Mouse (Mus musculus) forebrain, embryonic 11.5 days (tissue): ENCODE results near the gene Cops3. TPM values are rescaled to one million over a fixed set of nuclear protein-coding genes. Genes with fewer than 3 reads are reported as not detected.

ENCODE experiments used
- ATAC-seq: fragments of 200-750 bp; cut with Nextera tagmentation; replicated peaks from 2 replicates; pipeline ENCODE4 v1.8.0; 2017; ENCODE audit warnings: moderate TSS enrichment; ENCODE audit not compliant: low FRiP score
- DNase-seq: peaks from one replicate; pipeline ENCODE4 v3.0.0-alpha.2; 2017; ENCODE audit warnings: low spot score
- H3K27ac ChIP-seq: fragments of 300-500 bp; sonication (generic); 2 replicates; pipeline ENCODE4 v1.5.1; 2014; ENCODE audit warnings: low read depth, low read length
- H3K27me3 ChIP-seq: fragments of 300-500 bp; sonication (generic); 2 replicates; pipeline ENCODE4 v1.6.1; 2014; ENCODE audit warnings: mild to moderate bottlenecking, low read length, mixed read lengths; ENCODE audit not compliant: control insufficient read depth, insufficient read depth
- H3K36me3 ChIP-seq: fragments of 300-500 bp; sonication (generic); 2 replicates; pipeline ENCODE4 v1.6.1; 2014; ENCODE audit warnings: mild to moderate bottlenecking, low read length, moderate library complexity, mixed read lengths; ENCODE audit not compliant: control insufficient read depth, insufficient read depth
- H3K4me1 ChIP-seq: fragments of 300-500 bp; sonication (generic); replicated peaks from 2 replicates; pipeline ENCODE4 v1.6.1; 2014; ENCODE audit warnings: low read length, mixed read lengths; ENCODE audit not compliant: control insufficient read depth, insufficient read depth
- H3K4me2 ChIP-seq: fragments of 300-500 bp; sonication (generic); 2 replicates; pipeline ENCODE4 v1.6.1; 2014; ENCODE audit warnings: low read depth, mild to moderate bottlenecking, low read length, moderate library complexity, mixed read lengths; ENCODE audit not compliant: severe bottlenecking
- H3K4me3 ChIP-seq: fragments of 300-500 bp; sonication (generic); 2 replicates; pipeline ENCODE4 v1.5.1; 2014; ENCODE audit warnings: low read depth, low read length
- H3K9ac ChIP-seq: fragments of 300-500 bp; sonication (generic); 2 replicates; pipeline ENCODE4 v1.6.1; 2014; ENCODE audit warnings: low read length
- H3K9me3 ChIP-seq: fragments of 300-500 bp; sonication (generic); 2 replicates; pipeline ENCODE4 v1.6.1; 2016; ENCODE audit warnings: low read length, mixed read lengths; ENCODE audit not compliant: control insufficient read depth
- WGBS: fragments of 180-500 bp; shearing (Covaris S2); extraction: QIAGEN DNeasy Blood & Tissue Kit; methylation state at CpG from one replicate; pipeline ENCODE4 v1.1.7; 2014; 5-methylcytosine and 5-hydroxymethylcytosine counted together
- polyA plus RNA-seq: library from polyadenylated mRNA; unstranded; fragments of >200 nt; fragmentation: Nextera tagmentation; extraction: Ambion mirVana; gene quantifications from 2 replicates; pipeline ENCODE4 v1.2.1, GENCODE M21; 2014

Gene Cops3
- polyA plus RNA-seq, 1 experiment from 2014 or later, result 251 TPM

DNA sequence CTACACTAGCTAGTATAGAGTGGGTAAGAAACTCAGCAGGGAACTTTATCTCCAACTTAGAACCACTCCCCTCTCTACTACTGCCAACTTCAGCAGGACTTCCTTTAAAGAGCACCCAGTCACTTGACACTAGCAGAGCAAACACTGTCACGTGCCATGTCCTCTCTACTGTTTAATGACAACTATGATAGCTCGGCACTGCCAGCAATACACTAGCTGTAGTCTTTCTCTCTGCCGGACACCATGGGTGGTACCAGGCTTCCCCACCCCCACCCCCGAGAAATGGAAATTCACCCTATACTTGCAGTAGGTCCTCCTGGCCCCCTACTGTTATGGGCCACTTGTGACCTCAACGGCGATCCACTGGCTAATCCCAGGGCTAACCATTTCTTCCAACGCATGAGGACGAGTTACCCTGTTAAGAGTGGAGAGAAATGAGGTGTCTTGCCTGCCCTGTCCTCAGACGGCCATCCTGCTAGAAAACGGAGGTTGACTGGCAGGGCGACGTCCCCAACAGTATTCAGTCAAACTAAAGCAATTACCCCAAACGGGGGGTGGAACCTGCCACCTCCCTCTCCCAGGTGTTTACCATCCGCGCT lies 30.5 kb downstream of the Cops3 start:
- Histone ChIP-seq H3K4me1 (peaks cover 5% of the 10 kb centered on the region; the same call in 1 of the 2 replicates), H3K36me3 (no peaks in the 10 kb centered on the region), H3K27ac (peak overlapping the region; percentile 94; the same call in 1 of the 2 replicates), H3K9ac (peak overlapping the region; percentile 97), H3K4me2 (peak overlapping the region; percentile 88), H3K9me3 (no peaks in the 10 kb centered on the region), H3K4me3 (peak overlapping the region; percentile 71), H3K27me3 (no peaks in the 10 kb centered on the region)
- ATAC-seq (no peak), DNase-seq (no peak)
- 1% methylated on average over 15 of the region's 15 CpGs for WGBS

DNA sequence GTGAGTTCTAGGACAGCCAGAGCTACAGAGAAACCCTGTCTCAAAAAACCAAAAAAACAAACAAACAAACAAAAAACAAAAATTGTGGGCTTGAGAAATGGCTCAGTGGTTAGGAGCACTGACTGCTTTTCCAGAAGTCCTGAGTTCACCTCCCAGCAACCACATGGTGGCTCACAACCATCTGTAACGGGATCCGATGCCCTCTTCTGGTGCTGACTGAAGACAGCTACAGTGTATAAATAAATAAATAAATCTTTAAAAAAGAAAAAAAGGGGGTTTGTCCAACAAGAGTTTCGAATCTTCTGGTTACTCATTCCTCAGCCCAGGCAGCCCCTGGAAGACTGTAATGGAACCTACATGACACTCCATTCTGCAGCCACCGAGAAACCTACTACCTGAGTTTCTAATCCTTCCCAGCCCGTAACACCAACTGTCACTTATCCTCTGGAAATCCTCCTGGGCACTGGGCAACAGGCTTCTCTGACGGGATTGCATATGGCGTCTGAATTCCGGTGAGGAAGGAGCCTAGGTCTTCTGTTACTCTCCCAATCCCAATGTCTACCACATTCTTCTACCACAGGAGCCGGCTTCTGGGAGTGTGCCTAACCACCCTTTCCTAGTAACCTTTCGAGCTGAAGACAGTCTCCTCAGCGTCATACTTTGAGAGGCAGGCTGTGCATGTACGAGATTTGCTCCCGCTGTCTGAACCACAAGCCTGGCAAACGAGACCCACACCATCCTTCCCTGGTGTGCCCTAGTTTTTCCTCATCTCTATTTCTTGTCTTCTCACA lies 31.3 kb downstream of the Cops3 start:
- no peaks in the 10 kb centered on the region for H3K27me3 ChIP-seq
- no peak overlapping the region for H3K9ac ChIP-seq
- peak overlapping the region; percentile 88 for H3K4me2 ChIP-seq
- ATAC-seq (no peak), DNase-seq (peak; percentile 45)
- no peaks in the 10 kb centered on the region; the same call in 1 of the 2 replicates for H3K36me3 ChIP-seq
- no peaks in the 10 kb centered on the region for H3K9me3 ChIP-seq
- H3K4me1 ChIP-seq, result peaks cover 5% of the 10 kb centered on the region; the same call in 1 of the 2 replicates
- WGBS, result 71% methylated on average over 14 of the region's 14 CpGs
- peak overlapping the region; percentile 71 for H3K4me3 ChIP-seq
- no peak overlapping the region for H3K27ac ChIP-seq

DNA sequence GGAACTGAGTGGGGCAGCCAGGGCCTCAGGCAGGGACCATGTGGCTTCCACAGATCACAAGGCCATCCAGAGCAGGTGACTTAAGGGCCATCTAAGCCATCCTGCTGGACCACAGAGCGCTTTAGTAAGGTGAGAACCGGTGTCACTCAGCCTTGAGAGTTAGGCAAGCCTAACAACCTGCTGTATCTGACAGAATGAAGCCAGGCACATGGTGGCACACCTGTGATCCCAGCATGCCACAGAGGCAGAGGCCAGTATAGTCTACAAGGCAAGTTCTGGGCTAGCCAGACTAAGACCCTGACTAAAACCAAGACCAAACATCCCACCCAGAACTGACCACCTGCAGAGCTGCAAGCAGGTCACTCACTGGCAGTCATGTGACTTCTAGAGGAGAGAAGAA lies 34.0 kb downstream of the Cops3 start:
- no peak overlapping the region for H3K9ac ChIP-seq
- peaks cover 5% of the 10 kb centered on the region; the same call in 1 of the 2 replicates for H3K4me1 ChIP-seq
- no peak overlapping the region for H3K27ac ChIP-seq
- peaks cover 2% of the 10 kb centered on the region; the same call in 1 of the 2 replicates for H3K36me3 ChIP-seq
- DNase-seq, result peak; percentile 41
- ATAC-seq, result no peak
- no peak overlapping the region for H3K4me3 ChIP-seq
- no peak overlapping the region for H3K4me2 ChIP-seq
- WGBS, result 91% methylated on average over 2 of the region's 2 CpGs
- no peaks in the 10 kb centered on the region for H3K9me3 ChIP-seq
- no peaks in the 10 kb centered on the region for H3K27me3 ChIP-seq

DNA sequence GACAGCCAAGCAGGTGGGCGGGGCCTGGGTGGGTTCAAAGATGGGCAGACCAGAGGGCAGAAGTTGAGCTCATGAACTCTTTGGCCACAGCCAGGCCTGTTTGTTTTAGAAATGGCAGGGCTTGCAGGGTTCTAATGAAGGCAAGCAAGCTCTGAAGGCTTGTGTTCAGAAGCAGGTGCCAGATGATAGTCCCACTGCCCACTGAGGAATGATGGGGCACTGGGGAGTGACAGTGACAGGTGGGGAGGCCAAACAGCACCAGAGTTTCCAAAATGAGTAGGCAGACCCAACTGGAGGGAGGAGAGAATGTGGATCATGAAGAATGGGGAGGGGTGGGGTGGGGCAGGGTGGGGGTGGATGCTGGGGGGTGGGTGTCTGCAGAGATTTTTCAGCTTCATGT lies 34.4 kb downstream of the Cops3 start:
- DNase-seq (no peak), ATAC-seq (no peak)
- H3K4me3 ChIP-seq, result no peak overlapping the region
- no peaks in the 10 kb centered on the region for H3K27me3 ChIP-seq
- H3K36me3 ChIP-seq, result peaks cover 4% of the 10 kb centered on the region; the same call in 1 of the 2 replicates
- H3K9ac ChIP-seq, result no peak overlapping the region
- H3K27ac ChIP-seq, result no peak overlapping the region
- H3K4me2 ChIP-seq, result no peak overlapping the region
- H3K4me1 ChIP-seq, result peaks cover 5% of the 10 kb centered on the region; the same call in 1 of the 2 replicates
- no peaks in the 10 kb centered on the region for H3K9me3 ChIP-seq
- 100% methylated on average over 1 of the region's 1 CpGs for WGBS

DNA sequence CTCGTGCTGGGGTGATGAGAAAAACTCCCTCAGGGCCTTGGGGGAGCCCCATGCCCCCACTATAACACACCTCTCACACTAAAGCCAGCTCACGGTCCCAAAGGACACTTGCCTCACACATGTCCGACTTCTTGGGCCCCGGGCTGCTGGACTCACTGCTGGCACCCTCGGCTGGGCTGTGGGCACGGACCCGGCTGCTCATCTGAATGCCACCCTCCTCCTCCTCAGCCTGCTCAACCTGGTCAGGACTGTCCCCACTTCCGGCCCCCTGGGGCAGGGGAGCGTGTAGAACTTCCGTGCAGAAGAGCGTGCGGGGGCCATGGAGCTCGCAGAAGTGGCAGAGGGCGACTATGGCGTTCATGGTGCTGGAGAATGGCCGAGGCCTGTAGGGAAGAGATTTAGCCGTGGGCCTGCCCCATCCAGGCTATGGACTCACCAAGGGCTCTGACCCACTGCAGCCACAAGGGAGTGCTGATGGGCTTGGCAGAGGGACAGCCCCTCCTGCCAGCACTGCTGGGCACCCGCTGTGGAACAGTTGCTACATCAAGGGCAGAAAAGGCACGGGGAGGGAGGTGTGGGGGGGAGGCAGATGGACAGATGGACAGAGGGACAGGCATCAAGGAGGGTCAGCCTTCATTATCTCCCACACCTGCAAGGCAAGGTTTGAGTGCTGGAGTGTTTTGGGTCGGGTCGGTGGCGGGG lies 35.1 kb downstream of the Cops3 start:
- no peaks in the 10 kb centered on the region for H3K27me3 ChIP-seq
- no peak overlapping the region for H3K4me2 ChIP-seq
- no peak for ATAC-seq
- 91% methylated on average over 22 of the region's 22 CpGs for WGBS
- H3K9ac ChIP-seq, result no peak overlapping the region
- H3K4me1 ChIP-seq, result peaks cover 5% of the 10 kb centered on the region; the same call in 1 of the 2 replicates
- no peaks in the 10 kb centered on the region for H3K9me3 ChIP-seq
- DNase-seq, result peak; percentile 49
- H3K27ac ChIP-seq, result no peak overlapping the region
- no peak overlapping the region for H3K4me3 ChIP-seq
- H3K36me3 ChIP-seq, result peaks cover 4% of the 10 kb centered on the region; the same call in 1 of the 2 replicates

DNA sequence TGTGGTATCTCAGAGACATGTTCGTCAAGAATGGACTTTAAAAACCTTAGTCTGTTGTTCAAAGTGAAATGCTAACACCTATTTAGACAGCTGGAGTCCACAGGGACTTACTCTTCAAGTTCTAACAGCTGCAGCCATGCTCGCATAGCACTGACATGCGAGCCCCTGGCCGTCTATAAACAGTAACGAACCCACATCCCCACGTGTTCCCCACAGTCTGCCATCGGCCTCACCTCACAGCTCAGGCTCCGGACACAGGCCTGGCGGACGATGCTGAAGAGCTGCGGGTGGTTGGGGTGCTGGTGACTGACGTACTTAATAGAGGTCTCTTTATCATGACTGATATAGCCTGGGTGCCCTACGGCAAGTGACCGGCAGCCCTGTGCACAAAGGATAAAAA lies 36.1 kb downstream of the Cops3 start:
- WGBS, result 91% methylated on average over 14 of the region's 14 CpGs
- H3K27ac ChIP-seq, result no peak overlapping the region
- H3K4me1 ChIP-seq, result peaks cover 2% of the 10 kb centered on the region; the same call in 1 of the 2 replicates
- no peak overlapping the region for H3K4me3 ChIP-seq
- DNase-seq (peak; percentile 49), ATAC-seq (no peak)
- H3K36me3 ChIP-seq, result peaks cover 9% of the 10 kb centered on the region; the same call in 1 of the 2 replicates
- no peaks in the 10 kb centered on the region for H3K27me3 ChIP-seq
- no peaks in the 10 kb centered on the region for H3K9me3 ChIP-seq
- no peak overlapping the region for H3K9ac ChIP-seq
- no peak overlapping the region for H3K4me2 ChIP-seq

DNA sequence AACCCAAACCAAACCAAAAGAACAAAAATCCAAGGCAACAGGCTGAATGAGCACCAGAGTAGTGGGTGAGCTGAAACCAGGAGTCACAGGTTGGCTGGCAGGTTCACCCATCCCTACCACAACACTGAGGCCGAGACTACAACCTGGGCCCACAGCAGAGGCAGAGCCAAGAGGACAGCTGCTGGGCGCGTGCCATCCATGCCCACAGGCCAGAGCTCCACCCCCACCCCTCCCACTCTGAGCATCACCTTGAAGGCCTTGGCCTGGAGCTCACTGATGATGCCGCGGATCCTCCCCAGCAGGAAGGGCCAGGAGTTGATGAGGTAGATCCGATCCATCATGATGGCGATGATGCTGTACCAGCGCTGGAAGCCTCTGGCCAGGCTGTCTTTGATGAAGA lies 37.8 kb downstream of the Cops3 start:
- no peaks in the 10 kb centered on the region for H3K27me3 ChIP-seq
- no peak overlapping the region for H3K9ac ChIP-seq
- no peak overlapping the region for H3K4me2 ChIP-seq
- peak; percentile 36 for DNase-seq
- no peak overlapping the region for H3K4me3 ChIP-seq
- no peak for ATAC-seq
- 98% methylated on average over 8 of the region's 8 CpGs for WGBS
- H3K9me3 ChIP-seq, result no peaks in the 10 kb centered on the region
- H3K27ac ChIP-seq, result no peak overlapping the region
- H3K36me3 ChIP-seq, result peaks cover 12% of the 10 kb centered on the region; the same call in 1 of the 2 replicates
- no peaks in the 10 kb centered on the region for H3K4me1 ChIP-seq

DNA sequence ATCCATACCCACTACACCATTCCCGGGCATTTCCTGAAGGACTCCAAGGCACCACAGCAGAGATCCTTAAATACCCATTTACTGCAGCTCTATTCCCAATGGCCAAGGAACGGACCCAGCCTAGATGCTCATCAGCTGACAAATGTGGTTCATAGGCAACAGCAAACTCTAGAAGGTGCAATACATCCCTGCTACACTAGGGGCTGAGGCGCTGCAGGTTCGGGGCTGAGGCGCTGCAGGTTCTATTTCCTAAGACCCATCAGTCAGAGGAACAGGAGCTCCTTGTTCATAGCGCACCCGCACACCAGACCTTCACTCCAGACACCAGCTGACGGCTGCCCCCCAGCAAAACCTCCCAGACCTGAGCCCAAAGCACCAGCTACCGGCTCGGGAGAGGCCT lies 39.2 kb downstream of the Cops3 start:
- H3K4me3 ChIP-seq, result no peak overlapping the region
- no peak overlapping the region for H3K4me2 ChIP-seq
- H3K9me3 ChIP-seq, result no peaks in the 10 kb centered on the region
- DNase-seq, result no peak
- no peak overlapping the region for H3K9ac ChIP-seq
- no peaks in the 10 kb centered on the region for H3K27me3 ChIP-seq
- H3K4me1 ChIP-seq, result no peaks in the 10 kb centered on the region
- no peak overlapping the region for H3K27ac ChIP-seq
- no peak for ATAC-seq
- WGBS, result 88% methylated on average over 10 of the region's 10 CpGs
- peaks cover 12% of the 10 kb centered on the region; the same call in 1 of the 2 replicates for H3K36me3 ChIP-seq
